Mouse (Mus musculus): ENCODE results near the gene Ucp3. TPM values are rescaled to one million over a fixed set of nuclear protein-coding genes. Genes with fewer than 3 reads are reported as not detected.
A peak's percentile ranks its signal among the peaks of the same experiment; 100 is the strongest.

The Ucp3 gene
- polyA plus RNA-seq, 1 experiment from 2014 or later: not detected

- Histone ChIP-seq H3K9ac (replicated peaks; ENCODE audit: low read depth, low read length) (no peak within 1 kb of the TSS), H3K4me3 (ENCODE audit: low read depth, low read length) (no peak within 1 kb of the TSS), H3K4me2 (ENCODE audit: low read depth, low read length) (0 out of 2 replicates have a peak within 1 kb of the TSS, but pooled peaks have one; percentile 11), H3K36me3 (ENCODE audit: control insufficient read depth, insufficient read depth, low read length) (no peaks in the 10 kb centered on the region), H3K27ac (ENCODE audit: low read depth, low read length) (no peak within 1 kb of the TSS), H3K9me3 (ENCODE audit: control insufficient read depth, low read length) (no peaks in the 10 kb centered on the region), H3K4me1 (ENCODE audit: control insufficient read depth, insufficient read depth, low read length) (no peaks in the 10 kb centered on the region), H3K27me3 (ENCODE audit: control insufficient read depth, insufficient read depth, low read length) (no peaks in the 10 kb centered on the region)
- WGBS: 43% methylated on average over 11 of the region's 11 CpGs
- peak; percentile 38; the same call in 1 of the 2 replicates for ATAC-seq (ENCODE audit: low read depth)
These were observed 41.8 kb downstream of the Ucp3 start, which contains the start of gene Dnajb13 for GRCm38 (mm10) chr7:100514573-100514972. Gene Dnajb13 (minus strand): TSS chr7:100514960.

GRCm38 (mm10) chr7:100520204-100520603 lies 47.4 kb downstream of the Ucp3 start:
- no peaks in the 10 kb centered on the region for H3K27me3 ChIP-seq (ENCODE audit: control insufficient read depth, insufficient read depth, low read length)
- WGBS: 69% methylated on average over 7 of the region's 7 CpGs
- no peak overlapping the region for H3K4me3 ChIP-seq (ENCODE audit: low read depth, low read length)
- H3K27ac ChIP-seq (ENCODE audit: low read depth, low read length): no peak overlapping the region
- H3K4me1 ChIP-seq (ENCODE audit: control insufficient read depth, insufficient read depth, low read length): no peaks in the 10 kb centered on the region
- ATAC-seq (ENCODE audit: low read depth): no peak
- H3K4me2 ChIP-seq (ENCODE audit: low read depth, low read length): no peak overlapping the region
- no peaks in the 10 kb centered on the region for H3K36me3 ChIP-seq (ENCODE audit: control insufficient read depth, insufficient read depth, low read length)
- no peaks in the 10 kb centered on the region for H3K9me3 ChIP-seq (ENCODE audit: control insufficient read depth, low read length)
- H3K9ac ChIP-seq (replicated peaks; ENCODE audit: low read depth, low read length): no peak overlapping the region

GRCm38 (mm10) chr7:100520663-100521285 lies 48.0 kb downstream of the Ucp3 start:
- Histone ChIP-seq H3K9ac (replicated peaks; ENCODE audit: low read depth, low read length) (no peak overlapping the region), H3K4me3 (ENCODE audit: low read depth, low read length) (no peak overlapping the region), H3K27me3 (ENCODE audit: control insufficient read depth, insufficient read depth, low read length) (no peaks in the 10 kb centered on the region), H3K9me3 (ENCODE audit: control insufficient read depth, low read length) (no peaks in the 10 kb centered on the region), H3K4me2 (ENCODE audit: low read depth, low read length) (no peak overlapping the region), H3K4me1 (ENCODE audit: control insufficient read depth, insufficient read depth, low read length) (no peaks in the 10 kb centered on the region), H3K27ac (ENCODE audit: low read depth, low read length) (no peak overlapping the region), H3K36me3 (ENCODE audit: control insufficient read depth, insufficient read depth, low read length) (no peaks in the 10 kb centered on the region)
- WGBS: 23% methylated on average over 10 of the region's 10 CpGs
- peak; percentile 70 for ATAC-seq (ENCODE audit: low read depth)

- no peaks in the 10 kb centered on the region for H3K36me3 ChIP-seq (ENCODE audit: control insufficient read depth, insufficient read depth, low read length)
- no peaks in the 10 kb centered on the region for H3K9me3 ChIP-seq (ENCODE audit: control insufficient read depth, low read length)
- no peak overlapping the region for H3K4me2 ChIP-seq (ENCODE audit: low read depth, low read length)
- H3K27me3 ChIP-seq (ENCODE audit: control insufficient read depth, insufficient read depth, low read length): no peaks in the 10 kb centered on the region
- no peak overlapping the region for H3K9ac ChIP-seq (replicated peaks; ENCODE audit: low read depth, low read length)
- no peaks in the 10 kb centered on the region for H3K4me1 ChIP-seq (ENCODE audit: control insufficient read depth, insufficient read depth, low read length)
- no peak for ATAC-seq (ENCODE audit: low read depth)
- H3K4me3 ChIP-seq (ENCODE audit: low read depth, low read length): no peak overlapping the region
- 88% methylated on average over 3 of the region's 3 CpGs for WGBS
- no peak overlapping the region for H3K27ac ChIP-seq (ENCODE audit: low read depth, low read length)
These were observed 49.4 kb downstream of the Ucp3 start for GRCm38 (mm10) chr7:100522222-100522621.

- WGBS: 81% methylated on average over 8 of the region's 8 CpGs
These were observed 51.9 kb downstream of the Ucp3 start for GRCm38 (mm10) chr7:100524669-100525068.

GRCm38 (mm10) chr7:100530766-100531165 lies 58.0 kb downstream of the Ucp3 start:
- H3K36me3 ChIP-seq (ENCODE audit: control insufficient read depth, insufficient read depth, low read length): no peaks in the 10 kb centered on the region
- no peak overlapping the region for H3K4me3 ChIP-seq (ENCODE audit: low read depth, low read length)
- H3K4me1 ChIP-seq (ENCODE audit: control insufficient read depth, insufficient read depth, low read length): no peaks in the 10 kb centered on the region
- H3K4me2 ChIP-seq (ENCODE audit: low read depth, low read length): no peak overlapping the region
- ATAC-seq (ENCODE audit: low read depth): no peak
- no peak overlapping the region for H3K27ac ChIP-seq (ENCODE audit: low read depth, low read length)
- no peak overlapping the region for H3K9ac ChIP-seq (replicated peaks; ENCODE audit: low read depth, low read length)
- 94% methylated on average over 5 of the region's 5 CpGs for WGBS
- no peaks in the 10 kb centered on the region for H3K9me3 ChIP-seq (ENCODE audit: control insufficient read depth, low read length)
- no peaks in the 10 kb centered on the region for H3K27me3 ChIP-seq (ENCODE audit: control insufficient read depth, insufficient read depth, low read length)

More at GRCm38 (mm10) chr7:100524669-100525068, 51.9 kb downstream of the Ucp3 start:
- H3K27ac ChIP-seq (ENCODE audit: low read depth, low read length): no peak overlapping the region
- H3K9ac ChIP-seq (replicated peaks; ENCODE audit: low read depth, low read length): no peak overlapping the region
- H3K4me1 ChIP-seq (ENCODE audit: control insufficient read depth, insufficient read depth, low read length): no peaks in the 10 kb centered on the region
- H3K36me3 ChIP-seq (ENCODE audit: control insufficient read depth, insufficient read depth, low read length): no peaks in the 10 kb centered on the region
- no peak overlapping the region for H3K4me2 ChIP-seq (ENCODE audit: low read depth, low read length)
- no peaks in the 10 kb centered on the region for H3K27me3 ChIP-seq (ENCODE audit: control insufficient read depth, insufficient read depth, low read length)
- H3K4me3 ChIP-seq (ENCODE audit: low read depth, low read length): no peak overlapping the region
- no peak for ATAC-seq (ENCODE audit: low read depth)
- H3K9me3 ChIP-seq (ENCODE audit: control insufficient read depth, low read length): no peaks in the 10 kb centered on the region

- no peak overlapping the region for H3K27ac ChIP-seq (ENCODE audit: low read depth, low read length)
- WGBS: 72% methylated on average over 2 of the region's 2 CpGs
These were observed 60.7 kb downstream of the Ucp3 start for GRCm38 (mm10) chr7:100533503-100533902.

GRCm38 (mm10) chr7:100534216-100534615 lies 61.4 kb downstream of the Ucp3 start:
- H3K4me1 ChIP-seq (ENCODE audit: control insufficient read depth, insufficient read depth, low read length): peaks cover 4% of the 10 kb centered on the region
- ATAC-seq (ENCODE audit: low read depth): no peak
- no peak overlapping the region for H3K27ac ChIP-seq (ENCODE audit: low read depth, low read length)
- H3K27me3 ChIP-seq (ENCODE audit: control insufficient read depth, insufficient read depth, low read length): no peaks in the 10 kb centered on the region
- H3K4me3 ChIP-seq (ENCODE audit: low read depth, low read length): no peak overlapping the region
- H3K9me3 ChIP-seq (ENCODE audit: control insufficient read depth, low read length): no peaks in the 10 kb centered on the region
- H3K36me3 ChIP-seq (ENCODE audit: control insufficient read depth, insufficient read depth, low read length): peaks cover 3% of the 10 kb centered on the region; the same call in 1 of the 2 replicates
- WGBS: 90% methylated on average over 3 of the region's 3 CpGs
- no peak overlapping the region for H3K9ac ChIP-seq (replicated peaks; ENCODE audit: low read depth, low read length)
- H3K4me2 ChIP-seq (ENCODE audit: low read depth, low read length): no peak overlapping the region

More at GRCm38 (mm10) chr7:100533503-100533902, 60.7 kb downstream of the Ucp3 start:
- no peak for ATAC-seq (ENCODE audit: low read depth)
- H3K36me3 ChIP-seq (ENCODE audit: control insufficient read depth, insufficient read depth, low read length): no peaks in the 10 kb centered on the region
- H3K9ac ChIP-seq (replicated peaks; ENCODE audit: low read depth, low read length): no peak overlapping the region
- H3K9me3 ChIP-seq (ENCODE audit: control insufficient read depth, low read length): no peaks in the 10 kb centered on the region
- H3K4me1 ChIP-seq (ENCODE audit: control insufficient read depth, insufficient read depth, low read length): peaks cover 4% of the 10 kb centered on the region
- no peak overlapping the region for H3K4me3 ChIP-seq (ENCODE audit: low read depth, low read length)
- H3K4me2 ChIP-seq (ENCODE audit: low read depth, low read length): no peak overlapping the region
- H3K27me3 ChIP-seq (ENCODE audit: control insufficient read depth, insufficient read depth, low read length): no peaks in the 10 kb centered on the region

GRCm38 (mm10) chr7:100535831-100536230 lies 63.0 kb downstream of the Ucp3 start:
- H3K4me3 ChIP-seq (ENCODE audit: low read depth, low read length): no peak overlapping the region
- 90% methylated on average over 2 of the region's 2 CpGs for WGBS
- no peak overlapping the region for H3K27ac ChIP-seq (ENCODE audit: low read depth, low read length)
- H3K36me3 ChIP-seq (ENCODE audit: control insufficient read depth, insufficient read depth, low read length): peaks cover 6% of the 10 kb centered on the region; the same call in 1 of the 2 replicates
- H3K4me2 ChIP-seq (ENCODE audit: low read depth, low read length): peak overlapping the region; percentile 67; the same call in 1 of the 2 replicates
- ATAC-seq (ENCODE audit: low read depth): no peak
- no peaks in the 10 kb centered on the region for H3K9me3 ChIP-seq (ENCODE audit: control insufficient read depth, low read length)
- peaks cover 4% of the 10 kb centered on the region for H3K4me1 ChIP-seq (ENCODE audit: control insufficient read depth, insufficient read depth, low read length)
- no peaks in the 10 kb centered on the region for H3K27me3 ChIP-seq (ENCODE audit: control insufficient read depth, insufficient read depth, low read length)
- H3K9ac ChIP-seq (replicated peaks; ENCODE audit: low read depth, low read length): no peak overlapping the region
